Mouse (Mus musculus) WW6 (cell line): ENCODE measurements at regions not wholly inside any gene's neighbourhood (a gene's known extent, or its start where the extent isn't known, plus 50 kb on each side); places are given as distances from the start of the nearest gene placed in this dataset.

Experiments
- DNase-seq: peaks from one replicate; pipeline ENCODE4 v3.0.0-alpha.2; 2013; ENCODE audit warnings: low read depth, low spot score

DNA sequence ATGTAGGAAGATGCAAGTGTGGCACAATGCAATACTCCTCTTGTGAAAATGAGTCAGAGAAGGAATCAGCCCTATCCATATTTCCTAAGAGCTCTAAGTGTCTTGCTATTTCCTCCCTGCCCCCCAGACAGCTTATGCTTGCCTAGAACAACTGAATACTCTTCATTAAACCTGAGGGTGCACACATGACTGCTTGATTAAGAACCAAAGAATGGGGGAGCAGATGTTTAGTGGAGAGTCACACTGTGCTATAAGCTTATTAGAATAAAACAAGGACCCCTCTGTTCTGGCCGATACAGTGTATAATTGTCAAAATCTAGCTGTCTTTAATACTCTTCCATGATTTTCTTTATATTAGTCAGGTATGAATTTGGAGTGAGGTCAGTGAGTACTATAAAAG, 458.8 kb upstream of the Mon1b start:
- DNase-seq: no peak

- DNase-seq: no peak
Observed at GRCm38 (mm10) chr8:113183186-113183585, 452.2 kb upstream of the Mon1b start.

DNA sequence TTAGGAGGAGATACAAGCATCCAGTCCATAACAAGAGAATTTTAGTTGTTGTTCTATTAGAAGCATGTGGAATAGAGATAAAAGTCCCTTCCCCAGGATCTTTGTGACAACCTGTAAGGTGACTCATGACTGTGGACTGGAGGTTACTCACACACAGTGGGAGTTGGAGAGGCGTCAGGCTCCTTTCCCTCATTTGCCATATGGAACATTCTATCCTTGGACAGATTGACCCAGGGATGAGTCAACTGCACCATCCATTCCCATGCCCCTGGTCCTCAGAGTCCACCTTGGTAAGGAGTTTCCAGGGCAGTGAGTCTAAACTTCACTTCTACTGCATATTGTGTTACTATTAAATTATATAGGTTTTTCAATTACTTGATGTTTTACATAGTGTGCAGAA, 444.9 kb upstream of the Mon1b start:
- DNase-seq: no peak

- no peak for DNase-seq
Observed at GRCm38 (mm10) chr8:113191537-113191936, 443.9 kb upstream of the Mon1b start.
